Mouse (Mus musculus) lung, adult 2 months (tissue): Measurements from ENCODE around the gene Gm20388. TPM values are rescaled to one million over a fixed set of nuclear protein-coding genes. Genes with fewer than 3 reads are reported as not detected.

ENCODE experiments used
- DNase-seq: peaks from one replicate; pipeline ENCODE4 v3.0.0; 2022
- H3K4me1 ChIP-seq: fragments of 200-500 bp; 2 replicates; pipeline ENCODE4 v1.6.1; 2011; ENCODE audit warnings: low read length; ENCODE audit not compliant: control insufficient read depth, insufficient read depth
- H3K4me3 ChIP-seq: fragments of 200-500 bp; replicated peaks from 2 replicates; pipeline ENCODE3; 2011; ENCODE audit warnings: low read depth, mild to moderate bottlenecking, control low read depth, low read length; ENCODE audit errors: extremely low read depth
- CTCF ChIP-seq: fragments of 200-500 bp; IDR thresholded peaks from 2 replicates; pipeline ENCODE4 v1.5.1; 2011; ENCODE audit warnings: mild to moderate bottlenecking, low read length, control low read depth; ENCODE audit not compliant: insufficient read depth
- POLR2A ChIP-seq: fragments of 200-500 bp; IDR thresholded peaks from 2 replicates; pipeline ENCODE4 v1.6.1; 2011; ENCODE audit warnings: low read depth, mild to moderate bottlenecking, control low read depth, low read length, borderline replicate concordance; ENCODE audit errors: extremely low read depth
- WGBS: fragments of 180-500 bp; shearing (Covaris S2); methylation state at CpG from one replicate; pipeline ENCODE4 v1.1.7; 2018; 5-methylcytosine and 5-hydroxymethylcytosine counted together
- polyA plus RNA-seq: library from polyadenylated mRNA; depleted of rRNA; stranded (reverse); fragments of >200 nt; gene quantifications from 2 replicates; pipeline ENCODE4 v1.2.3, GENCODE M21; 2012

Gm20388 gene
- polyA plus RNA-seq, 1 experiment: 67.8 TPM

DNA sequence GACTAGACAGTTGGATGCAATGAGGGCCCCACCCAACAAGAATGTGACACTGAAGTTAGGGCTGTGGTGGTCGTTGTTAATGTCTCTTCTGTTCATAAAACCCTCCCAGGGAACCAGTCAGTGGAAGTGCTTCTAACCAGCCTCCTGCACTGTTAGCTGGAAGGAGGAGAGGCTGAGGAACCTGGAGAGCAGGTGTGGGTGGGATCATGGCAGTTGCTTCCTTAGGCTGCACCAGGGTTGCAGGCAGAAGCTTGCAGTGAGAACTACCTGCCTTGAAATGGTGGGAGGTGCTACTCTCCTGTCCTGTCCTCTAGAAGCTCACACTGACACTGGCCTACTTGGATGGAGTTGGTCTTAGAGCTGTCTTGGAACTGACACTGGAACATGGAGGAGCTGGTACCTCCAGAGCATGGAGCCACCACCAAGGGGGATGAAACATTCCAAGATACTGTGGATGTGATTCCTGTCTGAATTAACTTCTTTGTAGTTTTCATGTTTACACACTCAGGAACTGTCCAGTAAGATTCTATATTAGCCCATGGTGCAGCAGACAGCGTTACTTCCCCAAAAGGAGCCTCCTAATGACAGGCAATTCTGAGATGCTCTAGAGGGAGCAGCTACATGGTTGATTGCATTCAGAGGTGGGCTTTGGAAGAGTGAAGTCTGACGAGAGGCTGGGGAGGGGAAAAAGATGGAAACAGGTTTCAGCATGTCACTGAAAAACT lies 2043.3 kb downstream of the Gm20388 start:
- no peak for DNase-seq
- 57% methylated on average over 3 of the region's 3 CpGs for WGBS
- peaks cover 7% of the 10 kb centered on the region; the same call in 1 of the 2 replicates for H3K4me1 ChIP-seq
- H3K4me3 ChIP-seq: no peak overlapping the region
- TF ChIP-seq POLR2A (no peak), CTCF (no peak)

DNA sequence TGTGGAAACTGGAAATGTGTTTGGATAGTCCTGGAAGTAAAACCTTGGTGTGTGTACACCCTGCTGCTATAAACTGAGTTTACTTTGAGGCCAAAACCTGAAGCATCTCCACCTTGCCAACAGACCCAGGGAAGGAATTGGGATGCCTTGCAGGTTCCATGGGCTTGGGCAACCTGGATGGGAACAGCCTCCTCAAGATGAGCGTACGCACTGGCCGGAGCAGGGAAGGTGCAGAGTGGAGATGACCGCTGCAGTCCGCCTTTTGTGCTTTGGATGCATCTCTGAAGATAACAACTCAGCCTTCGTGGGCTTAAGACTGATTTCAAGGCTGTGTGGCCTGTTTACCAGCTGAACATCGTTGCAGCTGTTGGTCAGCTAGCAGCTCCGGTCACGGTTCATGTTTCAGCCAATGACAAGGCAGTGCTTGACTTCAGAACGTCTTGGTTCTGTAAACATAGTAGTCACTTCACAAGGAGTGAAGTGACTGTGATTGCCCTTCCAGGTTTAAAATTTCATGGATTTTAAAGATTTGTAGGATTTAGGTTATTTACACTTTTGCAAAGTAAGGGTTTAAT lies 2044.4 kb downstream of the Gm20388 start:
- no peak for DNase-seq
- Histone ChIP-seq H3K4me1 (peaks cover 2% of the 10 kb centered on the region; the same call in 1 of the 2 replicates), H3K4me3 (no peak overlapping the region)
- 56% methylated on average over 10 of the region's 10 CpGs for WGBS
- TF ChIP-seq POLR2A (no peak), CTCF (no peak)

DNA sequence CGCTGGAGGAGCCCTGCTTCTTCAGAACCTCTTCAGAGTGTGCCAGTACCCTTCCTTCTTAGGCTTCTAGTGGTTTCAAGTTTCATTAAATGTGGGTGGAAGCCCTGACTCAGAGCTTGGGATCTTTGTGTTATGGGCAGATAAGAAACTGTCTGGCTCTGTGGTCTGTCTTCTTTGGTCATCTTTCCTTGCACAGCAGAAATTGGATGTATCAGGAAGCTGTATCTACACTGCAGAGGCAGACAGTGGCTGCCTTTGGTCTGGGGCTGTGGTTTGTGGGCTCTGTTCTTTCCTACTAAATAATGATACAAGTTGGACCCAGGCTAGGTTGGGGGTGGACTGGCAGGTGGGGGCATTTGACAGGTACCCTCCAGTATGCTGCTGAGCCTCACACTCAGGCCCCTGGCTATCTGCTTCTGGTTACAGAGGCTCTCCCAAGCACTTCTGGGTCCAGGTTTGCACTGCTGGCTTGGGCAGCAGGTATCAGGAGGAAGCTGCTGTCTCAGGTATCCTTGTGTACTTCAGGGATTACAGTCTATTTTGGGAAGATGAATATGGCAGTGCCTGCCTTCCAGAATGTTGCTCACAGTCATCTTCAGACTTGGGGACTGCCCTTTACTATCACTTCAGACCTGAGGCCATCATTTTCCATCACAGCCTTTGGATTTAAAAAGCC lies 2045.3 kb downstream of the Gm20388 start:
- no peak overlapping the region for H3K4me3 ChIP-seq
- 42% methylated on average over 1 of the region's 1 CpGs for WGBS
- peaks cover 2% of the 10 kb centered on the region; the same call in 1 of the 2 replicates for H3K4me1 ChIP-seq
- no peak for DNase-seq
- TF ChIP-seq POLR2A (no peak), CTCF (no peak)

DNA sequence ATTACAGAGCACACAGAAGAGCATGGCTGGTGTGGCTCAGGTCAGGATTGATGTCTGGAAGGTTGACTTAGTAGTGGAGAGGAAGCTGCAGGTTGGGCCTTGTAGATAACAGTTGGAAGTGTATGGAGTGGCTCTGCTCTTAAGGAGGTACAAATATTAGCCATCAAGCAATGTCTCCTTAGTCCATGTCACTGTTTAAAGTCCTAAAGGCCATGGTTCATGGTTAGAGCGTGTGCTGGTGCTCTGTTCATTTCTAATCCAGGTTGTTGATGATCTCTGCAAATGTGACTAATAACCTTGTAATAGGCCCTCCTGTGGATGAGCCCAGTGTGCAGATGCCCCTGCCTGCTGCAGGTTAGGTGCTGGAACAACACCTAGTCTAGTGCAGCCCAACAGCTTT lies 2047.8 kb downstream of the Gm20388 start:
- no peak for DNase-seq
- no peak overlapping the region for H3K4me3 ChIP-seq
- peaks cover 2% of the 10 kb centered on the region; the same call in 1 of the 2 replicates for H3K4me1 ChIP-seq
- TF ChIP-seq POLR2A (no peak), CTCF (no peak)
- 93% methylated on average over 1 of the region's 1 CpGs for WGBS

DNA sequence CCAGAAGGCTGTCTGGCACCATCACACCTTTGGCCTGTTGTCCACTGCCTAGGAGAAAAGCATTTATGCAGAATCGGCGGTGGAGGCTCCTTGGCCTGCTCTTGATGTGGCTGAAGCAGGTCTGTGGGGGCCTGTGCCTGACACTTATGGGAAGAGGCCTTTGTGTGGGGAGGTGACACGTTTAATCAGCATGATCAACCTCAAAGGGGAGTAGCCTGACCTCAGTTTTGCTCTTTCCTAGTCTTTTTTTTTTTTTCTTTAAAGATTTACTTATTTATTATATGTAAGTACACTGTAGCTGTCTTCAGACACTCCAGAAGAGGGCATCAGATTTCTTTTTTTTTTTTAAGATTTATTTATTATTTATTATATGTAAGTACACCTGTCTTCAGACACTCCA lies 2052.3 kb downstream of the Gm20388 start:
- H3K4me1 ChIP-seq: peaks cover 11% of the 10 kb centered on the region
- no peak for DNase-seq
- no peak overlapping the region for H3K4me3 ChIP-seq
- 51% methylated on average over 3 of the region's 3 CpGs for WGBS
- TF ChIP-seq CTCF: no peak
- no peak for TF ChIP-seq POLR2A

DNA sequence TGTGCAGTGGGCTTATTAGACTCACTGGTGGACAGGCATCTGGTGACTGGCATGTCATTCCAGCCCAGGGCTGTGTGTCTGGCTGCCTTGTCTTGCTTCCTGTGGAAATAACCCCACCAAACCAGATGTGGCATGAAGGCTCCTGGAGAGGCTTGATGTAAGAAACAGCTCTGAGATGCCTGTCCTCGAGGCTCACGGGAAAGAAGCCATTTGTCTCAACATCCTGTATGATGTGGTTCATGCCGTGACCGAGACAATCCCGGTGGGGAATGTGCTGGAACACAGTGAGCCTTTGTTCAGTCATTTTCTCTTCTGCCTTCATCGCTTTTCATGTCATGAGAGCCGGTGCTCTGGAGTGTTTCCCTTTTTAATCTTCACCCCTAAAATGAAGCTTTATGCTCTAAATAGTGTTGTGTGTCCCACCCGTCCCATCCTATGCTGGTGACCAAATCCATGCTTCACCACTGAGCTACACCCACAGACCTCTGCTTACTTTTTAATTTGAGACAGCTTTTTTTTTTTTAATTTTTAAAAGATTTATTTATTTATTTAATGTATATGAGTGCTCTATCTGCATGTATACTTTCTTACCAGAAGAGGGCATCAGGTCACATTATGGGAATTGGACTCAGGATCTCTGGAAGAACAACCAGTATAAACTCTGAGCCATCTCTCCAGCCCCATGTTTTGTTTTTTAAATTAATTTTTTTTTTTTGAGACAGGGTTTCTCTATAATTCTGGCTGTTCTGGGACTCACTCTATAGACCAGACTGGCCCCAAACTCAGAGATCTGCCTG lies 2054.3 kb downstream of the Gm20388 start:
- TF ChIP-seq CTCF: no peak
- TF ChIP-seq POLR2A: no peak
- Histone ChIP-seq H3K4me1 (peaks cover 14% of the 10 kb centered on the region), H3K4me3 (no peak overlapping the region)
- DNase-seq: no peak
- 52% methylated on average over 8 of the region's 8 CpGs for WGBS

DNA sequence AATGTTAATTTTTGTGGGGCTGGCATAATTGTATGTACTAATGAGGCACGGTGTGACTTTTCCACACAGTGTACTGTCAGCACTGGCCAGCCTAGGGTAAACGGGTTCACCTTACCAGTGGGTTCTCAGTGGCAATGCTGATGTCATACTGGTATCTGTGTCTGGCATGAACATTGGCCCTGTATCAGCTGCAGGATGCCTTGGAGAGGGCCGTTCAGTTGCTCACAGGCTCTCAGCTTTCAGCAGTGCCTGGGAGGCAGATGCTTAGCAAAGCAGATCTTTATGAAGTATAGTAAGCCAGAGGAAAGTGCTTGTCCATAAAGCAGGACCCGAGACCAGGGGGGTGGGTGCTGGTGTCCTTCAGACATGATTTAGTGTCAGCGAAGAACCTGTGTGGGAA lies 2055.5 kb downstream of the Gm20388 start:
- 69% methylated on average over 5 of the region's 5 CpGs for WGBS
- no peak for DNase-seq
- peaks cover 14% of the 10 kb centered on the region for H3K4me1 ChIP-seq
- TF ChIP-seq CTCF: no peak
- no peak for TF ChIP-seq POLR2A
- H3K4me3 ChIP-seq: no peak overlapping the region

DNA sequence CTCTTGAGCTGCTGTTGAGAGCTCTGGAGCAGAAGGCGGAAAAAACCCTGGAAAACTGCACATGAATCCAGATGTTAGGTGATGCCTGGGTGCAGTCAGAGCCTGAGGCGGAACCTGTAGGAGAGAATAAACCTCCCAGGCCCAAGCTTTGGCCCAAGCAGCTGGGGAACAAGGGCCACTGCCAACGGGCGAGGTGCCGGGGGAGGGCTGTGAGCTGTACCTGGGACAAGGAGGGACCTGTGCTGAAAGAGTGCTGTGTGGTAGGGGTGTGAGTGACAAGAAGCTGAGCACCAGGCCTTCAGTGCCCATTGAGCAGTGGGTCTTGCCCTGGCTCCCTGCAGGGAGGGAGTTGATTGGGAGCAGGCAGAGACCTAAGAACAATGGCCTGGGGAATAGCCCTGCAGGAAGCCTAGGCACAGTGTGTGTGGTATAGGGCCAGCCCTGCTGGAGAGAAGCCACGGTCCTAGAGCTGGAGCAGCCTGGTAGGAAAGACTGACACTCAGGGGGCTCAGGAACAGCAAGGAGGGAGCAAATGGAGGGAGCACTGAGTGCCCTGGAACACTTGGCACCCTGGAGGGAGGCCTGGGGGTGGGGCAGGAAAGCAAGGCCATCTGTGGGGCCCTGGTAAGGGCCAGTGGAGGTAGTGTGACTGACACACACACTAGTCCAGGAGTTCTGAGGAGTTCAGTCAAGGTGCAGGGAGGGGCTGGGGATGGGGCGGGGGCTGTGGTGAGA lies 2056.2 kb downstream of the Gm20388 start:
- no peak overlapping the region for H3K4me3 ChIP-seq
- 66% methylated on average over 7 of the region's 7 CpGs for WGBS
- DNase-seq: no peak
- peaks cover 14% of the 10 kb centered on the region for H3K4me1 ChIP-seq
- TF ChIP-seq CTCF: no peak
- no peak for TF ChIP-seq POLR2A
